Mouse (Mus musculus) heart, adult 9 months (tissue): ENCODE measurements around the gene Dhfr.

Experiments
- DNase-seq, 2 experiments: peaks; one replicate each; pipeline ENCODE4 v3.0.0; 2022; ENCODE audit warnings: low spot score in 2 of 2

Gene Dhfr

DNA sequence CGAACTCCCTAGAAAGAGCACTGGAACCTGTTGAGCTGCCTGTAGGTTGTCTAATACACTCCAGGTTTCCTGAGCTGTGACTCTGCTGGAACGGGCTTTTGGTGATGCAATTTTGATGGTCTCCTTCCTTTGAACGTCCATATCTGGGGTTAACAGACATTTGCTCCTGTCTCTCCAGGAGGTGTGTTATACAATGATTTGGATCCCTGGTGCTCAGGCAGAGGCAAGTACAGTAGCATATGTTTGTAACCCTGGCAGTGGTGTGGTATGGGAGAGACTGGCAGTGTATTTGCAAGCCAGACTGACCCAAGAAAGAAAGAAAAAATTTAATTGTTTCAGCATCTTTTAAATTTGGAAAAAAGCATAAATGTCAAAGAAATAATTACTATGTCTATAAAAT lies 32.8 kb downstream of the Dhfr start:
- DNase-seq, result no peak

- no peak for DNase-seq
Observed at GRCm38 (mm10) chr13:92393047-92393661, 38.6 kb downstream of the Dhfr start.

GRCm38 (mm10) chr13:92398491-92399384 lies 44.2 kb downstream of the Dhfr start:
- DNase-seq, result no peak

DNA sequence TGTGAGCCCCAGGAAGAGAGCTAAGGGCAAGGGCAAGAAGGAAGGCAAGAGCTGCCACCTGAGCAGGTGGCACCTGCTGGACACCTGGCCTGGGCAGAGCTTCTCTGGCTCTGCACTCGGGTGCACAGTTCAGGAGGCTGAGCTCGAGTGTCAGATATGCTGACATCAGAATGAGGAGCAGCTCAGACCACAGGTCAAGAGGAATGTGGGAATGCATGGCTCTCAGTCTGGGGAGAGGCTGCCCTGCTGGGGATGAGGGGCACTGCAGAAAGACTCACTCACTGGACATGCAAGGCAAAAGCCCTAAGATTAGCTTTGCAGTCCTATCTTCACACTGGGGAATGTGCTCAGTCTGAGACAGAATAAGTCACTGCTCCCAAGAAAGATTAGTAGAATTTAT lies 47.5 kb downstream of the Dhfr start:
- no peak for DNase-seq

DNA sequence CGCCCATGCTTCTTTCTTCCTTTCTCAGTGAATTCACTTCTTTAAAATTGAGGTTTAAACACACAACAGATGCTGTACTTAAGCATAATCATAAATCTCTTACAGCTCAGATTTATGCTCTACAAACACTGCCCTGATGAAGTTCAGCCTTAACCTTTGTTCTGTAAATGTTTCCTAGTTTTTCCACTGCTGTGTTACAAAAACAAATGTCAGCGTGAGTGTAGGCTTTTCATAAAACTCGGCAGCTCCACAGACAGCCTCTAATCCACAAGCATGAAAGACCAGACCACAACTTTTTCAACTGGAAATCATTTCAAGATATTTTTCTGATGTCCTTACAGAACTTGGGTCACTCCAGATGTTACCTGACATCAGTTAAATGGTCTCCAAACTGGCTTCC lies 49.0 kb downstream of the Dhfr start:
- DNase-seq, result no peak

DNA sequence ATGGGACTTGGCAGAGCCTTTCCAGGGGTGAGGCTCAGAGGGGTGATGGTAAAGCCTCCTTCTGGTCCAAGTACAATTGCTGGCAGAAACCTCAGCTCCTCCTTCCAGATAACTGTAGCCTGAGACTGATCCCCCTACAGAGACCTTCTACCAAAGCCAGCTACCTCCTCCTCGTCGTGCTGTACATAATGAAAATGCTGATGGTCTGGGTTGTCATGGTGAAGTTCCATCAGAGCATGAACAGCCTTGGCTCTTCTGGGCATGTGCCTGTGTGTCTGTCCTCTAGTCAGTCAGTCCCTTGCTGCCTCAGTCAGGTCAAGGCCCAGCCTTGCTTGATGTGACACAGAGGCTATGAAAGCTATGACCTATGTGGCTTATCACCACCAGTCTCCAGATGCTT lies 56.0 kb downstream of the Dhfr start:
- no peak for DNase-seq

DNA sequence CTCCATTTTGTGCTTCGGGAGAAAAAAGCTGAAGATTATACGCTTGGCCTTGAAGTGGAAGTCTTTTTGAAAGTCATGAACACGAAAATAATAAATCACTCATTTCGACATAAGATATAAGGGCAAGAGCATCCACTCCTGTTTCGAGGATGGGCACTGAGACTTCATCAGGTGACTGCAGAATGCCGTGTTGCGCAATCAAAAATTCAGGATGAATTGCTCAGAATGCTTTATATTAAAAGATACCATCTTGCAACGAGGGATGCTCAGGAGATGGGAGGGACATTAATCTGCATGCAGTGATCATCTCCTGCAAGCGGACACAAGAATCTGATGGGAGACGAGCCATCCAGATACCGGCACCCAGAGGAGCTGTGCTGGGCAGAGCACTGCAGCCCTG lies 65.1 kb downstream of the Dhfr start:
- no peak for DNase-seq

GRCm38 (mm10) chr13:92423711-92424110 lies 69.2 kb downstream of the Dhfr start:
- DNase-seq, result no peak

DNA sequence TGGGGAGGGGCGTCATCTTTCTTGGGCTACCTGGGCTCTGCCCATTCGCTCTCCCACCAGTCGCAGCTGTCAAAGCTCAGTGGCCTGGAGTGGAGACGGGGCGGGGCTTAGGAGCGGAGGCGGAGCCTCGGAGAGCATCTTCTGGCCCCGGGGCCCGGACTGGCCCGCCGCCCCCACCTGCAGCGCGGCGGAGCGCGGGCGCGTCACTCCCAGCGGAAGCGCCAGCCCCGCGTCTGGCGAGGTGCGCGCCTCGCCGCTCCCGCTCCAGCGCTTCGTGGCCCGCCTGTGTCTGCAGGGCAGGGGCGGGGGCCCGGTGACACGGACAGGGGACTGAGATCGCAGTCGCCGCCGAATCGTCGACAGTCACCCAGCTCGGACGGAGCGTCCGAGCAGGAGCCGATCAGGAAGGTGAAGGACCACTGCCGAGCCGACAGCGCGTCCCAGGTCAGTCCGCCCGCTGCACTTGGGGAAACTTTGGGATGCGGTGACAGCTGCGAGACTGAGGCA lies 71.3 kb downstream of the Dhfr start, which contains the start of gene Ankrd34b:
Gene Ankrd34b (plus strand): TSS at position 139 of the 507 bp plus-strand sequence.
- DNase-seq, result no peak

GRCm38 (mm10) chr13:92426294-92427051 lies 71.9 kb downstream of the Dhfr start:
- no peak for DNase-seq

GRCm38 (mm10) chr13:92427351-92427855 lies 72.9 kb downstream of the Dhfr start:
- DNase-seq, result no peak
